Mouse (Mus musculus) MEL-GATA-1-ER (cell line): ENCODE data around the gene Bora.
A peak's percentile ranks its signal among the peaks of the same experiment; 100 is the strongest.
"Not testable (repeated sequence)": the region's sequence is repeated elsewhere in the genome, so short reads cannot be mapped to it uniquely, and the experiment has no call there.

Experiments used
- DNase-seq: peaks from one replicate; pipeline ENCODE4 v3.0.0-alpha.2; 2012; ENCODE audit warnings: low read depth; ENCODE audit errors: extremely low read depth

Bora gene

GRCm38 (mm10) chr14:99046031-99046781 lies at the start of gene Bora, which contains the start of gene Mzt1:
Bora (plus strand) TSS chr14:99046222.
Mzt1 (minus strand) TSS chr14:99046134.
- peak; percentile 81 for DNase-seq

GRCm38 (mm10) chr14:99010224-99010919 lies 35.6 kb upstream of the Bora start:
- no peak for DNase-seq

- DNase-seq: no peak
These were observed 35.1 kb upstream of the Bora start for GRCm38 (mm10) chr14:99010920-99011313.

- no peak for DNase-seq
These were observed 27.3 kb upstream of the Bora start for GRCm38 (mm10) chr14:99018691-99019090.

- DNase-seq: no peak
These were observed 26.8 kb upstream of the Bora start for GRCm38 (mm10) chr14:99019136-99019808.

- DNase-seq: no peak
These were observed 23.5 kb upstream of the Bora start for GRCm38 (mm10) chr14:99022346-99023086.

- no peak for DNase-seq
These were observed 16.0 kb upstream of the Bora start for GRCm38 (mm10) chr14:99029987-99030386.

GRCm38 (mm10) chr14:99031337-99031873 lies 14.6 kb upstream of the Bora start:
- no peak for DNase-seq

GRCm38 (mm10) chr14:99032596-99032995 lies 13.4 kb upstream of the Bora start:
- no peak for DNase-seq

GRCm38 (mm10) chr14:99034851-99035250 lies 11.2 kb upstream of the Bora start:
- not testable (repeated sequence) for DNase-seq

GRCm38 (mm10) chr14:99036039-99036438 lies 10.0 kb upstream of the Bora start:
- DNase-seq: no peak

GRCm38 (mm10) chr14:99037703-99038102 lies 8.3 kb upstream of the Bora start:
- DNase-seq: no peak

- DNase-seq: not testable (repeated sequence)
These were observed 6.7 kb upstream of the Bora start for GRCm38 (mm10) chr14:99039308-99039707.

GRCm38 (mm10) chr14:99041416-99041815 lies 4.6 kb upstream of the Bora start:
- no peak for DNase-seq

- DNase-seq: no peak
These were observed 2.5 kb upstream of the Bora start for GRCm38 (mm10) chr14:99043499-99043898.

- DNase-seq: peak; percentile 30
These were observed 1.9 kb upstream of the Bora start for GRCm38 (mm10) chr14:99044096-99044495.

- peak; percentile 47 for DNase-seq
These were observed 1.3 kb upstream of the Bora start for GRCm38 (mm10) chr14:99044718-99045117.

GRCm38 (mm10) chr14:99045378-99046030 lies 518 bp upstream of the Bora start:
- DNase-seq: peak; percentile 14

- DNase-seq: peak; percentile 76
These were observed 760 bp downstream of the Bora start for GRCm38 (mm10) chr14:99046782-99047181.

GRCm38 (mm10) chr14:99058959-99059586 lies 13.1 kb downstream of the Bora start:
- DNase-seq: no peak
